Mouse (Mus musculus): Measurements from ENCODE around the gene Nt5c1a. TPM values are rescaled to one million over a fixed set of nuclear protein-coding genes. Genes with fewer than 3 reads are reported as not detected.

Gene Nt5c1a
- not detected for total RNA-seq (2023)

DNA sequence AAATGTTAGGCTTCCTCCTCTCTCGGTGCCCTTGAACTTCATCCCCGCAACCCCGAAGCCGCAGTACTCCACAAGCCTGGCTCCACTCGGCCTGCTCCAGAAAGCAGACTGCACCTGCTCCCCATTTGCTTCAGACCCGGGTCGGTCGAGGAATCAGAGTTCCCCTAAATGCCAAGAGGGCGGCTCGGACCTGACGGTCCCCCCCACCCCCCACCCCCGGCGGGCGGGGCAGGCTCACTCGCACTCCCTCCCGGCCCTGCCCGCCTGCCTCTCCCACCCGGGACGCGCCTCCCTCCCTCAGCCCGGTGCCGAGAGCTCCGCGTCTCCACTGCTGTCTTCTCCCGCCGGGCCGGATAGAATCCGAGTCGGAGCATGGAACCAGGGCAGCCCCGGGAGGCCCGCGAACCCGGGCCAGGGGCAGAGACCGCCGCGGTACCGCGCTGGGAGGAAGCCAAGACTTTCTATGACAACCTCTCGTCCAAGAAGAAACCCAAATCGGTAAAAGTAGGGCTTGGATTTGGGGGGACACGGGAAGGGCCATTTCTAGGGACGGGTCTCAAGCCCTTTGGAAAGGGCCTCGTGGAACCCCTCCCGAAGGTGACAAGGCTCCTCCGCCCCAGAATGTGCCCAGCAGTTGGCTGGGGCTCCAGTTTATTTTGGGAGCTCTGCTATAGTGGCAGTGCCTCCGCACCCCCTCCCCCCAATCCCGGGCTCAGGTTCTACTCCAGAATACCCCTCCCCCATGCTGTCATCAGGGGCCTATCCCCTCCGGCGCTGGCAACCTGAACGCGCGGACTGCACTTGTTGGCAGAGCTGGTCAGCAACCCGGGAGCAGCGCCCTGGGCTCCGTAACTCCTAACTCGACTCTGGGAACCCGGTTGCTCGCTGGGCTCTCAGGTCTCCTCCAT, at the start of gene Nt5c1a:
Nt5c1a (plus strand) TSS at position 319 of the 908 bp plus-strand sequence.

DNA sequence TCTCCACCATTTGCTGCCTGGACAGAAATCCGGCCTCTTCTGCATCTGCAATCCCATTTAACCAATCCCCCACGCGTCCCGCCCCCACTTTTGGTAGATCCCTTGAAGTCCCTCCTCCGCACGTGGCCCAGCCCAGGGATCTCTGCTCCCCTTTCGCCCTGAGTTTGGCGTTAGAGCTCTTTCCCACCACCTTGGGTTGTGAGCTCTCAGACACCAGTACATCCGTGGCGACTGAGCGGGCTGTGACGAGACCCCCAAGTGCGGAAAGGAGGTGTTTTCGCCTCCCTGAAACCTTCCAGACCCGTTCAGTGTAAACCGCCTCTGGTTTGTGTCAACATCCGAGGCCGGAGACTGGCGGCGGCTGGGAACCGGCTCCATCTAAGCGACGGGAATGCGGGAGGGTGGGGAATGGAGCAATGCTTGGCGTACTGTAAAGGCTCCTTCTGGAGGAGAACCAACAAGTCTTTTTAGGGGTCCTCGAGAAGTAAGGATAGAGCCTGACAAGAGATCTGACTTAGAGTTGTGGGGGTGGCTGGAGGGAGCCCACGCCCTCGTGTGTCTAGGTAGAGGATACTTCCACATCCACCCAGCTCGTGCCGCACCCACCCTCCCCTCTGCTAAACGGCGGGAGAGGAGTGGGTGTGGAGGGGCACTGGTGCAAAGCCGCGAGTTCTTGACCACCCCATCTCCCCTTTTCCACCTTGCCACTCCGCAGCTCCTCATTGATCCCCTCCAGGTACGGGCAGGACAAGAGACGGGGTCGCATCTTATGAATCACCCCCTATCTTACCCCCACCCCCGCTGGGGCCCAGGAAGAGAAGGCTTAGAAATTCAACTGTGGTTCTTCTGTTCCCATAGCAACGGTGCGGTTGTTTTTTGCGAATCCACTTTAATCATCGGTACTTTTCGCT, 18.7 kb upstream of the Nt5c1a start, which contains the start of gene Hpcal4:
Hpcal4 (plus strand) TSS at position 900 of the 911 bp plus-strand sequence.

GRCm38 (mm10) chr4:123233492-123234084, 32.3 kb downstream of the Nt5c1a start, which contains the start of gene Heyl:
Heyl (plus strand) TSS chr4:123233556.

GRCm38 (mm10) chr4:123261721-123262401, 60.6 kb downstream of the Nt5c1a start, which contains the start of gene Pabpc4:
Pabpc4 (plus strand) TSS chr4:123262351.

Other genes with a start within 250 kb of the Nt5c1a start
- gene Mfsd2a, start 240.3 kb upstream of the Nt5c1a start, total RNA-seq (2023), result under 1 TPM; 0.58 to 0.68 TPM
- under 1 TPM; 0.75 to 0.83 TPM for gene Mycl, start 205.9 kb upstream of the Nt5c1a start, total RNA-seq (2023)
- 10 to 100 TPM; 25.6 to 26.1 TPM for gene Trit1, start 184.9 kb upstream of the Nt5c1a start, total RNA-seq (2023)
- not detected for gene Bmp8b, start 96.3 kb upstream of the Nt5c1a start, total RNA-seq (2023)
- not detected for gene Oxct2b, start 85.2 kb upstream of the Nt5c1a start, total RNA-seq (2023)
- gene Ppie, start 61.6 kb upstream of the Nt5c1a start, total RNA-seq (2023), result 10 to 100 TPM; 52.2 to 55.5 TPM
- not detected for gene Hpcal4, start 18.3 kb upstream of the Nt5c1a start, total RNA-seq (2023)
- under 1 TPM; 0.29 to 0.77 TPM for gene Heyl, start 32.1 kb downstream of the Nt5c1a start, total RNA-seq (2023)
- 100 to 1,000 TPM; 106 to 111 TPM for gene Pabpc4, start 60.8 kb downstream of the Nt5c1a start, total RNA-seq (2023)
- under 1 TPM; 0.29 to 0.53 TPM for gene Oxct2a, start 122.1 kb downstream of the Nt5c1a start, total RNA-seq (2023)
- gene Bmp8a, start 141.7 kb downstream of the Nt5c1a start, total RNA-seq (2023), result under 1 TPM; 0.38 to 0.92 TPM